ENCODE assay signal across 8 mouse cellular contexts in the genomic region with DNA sequence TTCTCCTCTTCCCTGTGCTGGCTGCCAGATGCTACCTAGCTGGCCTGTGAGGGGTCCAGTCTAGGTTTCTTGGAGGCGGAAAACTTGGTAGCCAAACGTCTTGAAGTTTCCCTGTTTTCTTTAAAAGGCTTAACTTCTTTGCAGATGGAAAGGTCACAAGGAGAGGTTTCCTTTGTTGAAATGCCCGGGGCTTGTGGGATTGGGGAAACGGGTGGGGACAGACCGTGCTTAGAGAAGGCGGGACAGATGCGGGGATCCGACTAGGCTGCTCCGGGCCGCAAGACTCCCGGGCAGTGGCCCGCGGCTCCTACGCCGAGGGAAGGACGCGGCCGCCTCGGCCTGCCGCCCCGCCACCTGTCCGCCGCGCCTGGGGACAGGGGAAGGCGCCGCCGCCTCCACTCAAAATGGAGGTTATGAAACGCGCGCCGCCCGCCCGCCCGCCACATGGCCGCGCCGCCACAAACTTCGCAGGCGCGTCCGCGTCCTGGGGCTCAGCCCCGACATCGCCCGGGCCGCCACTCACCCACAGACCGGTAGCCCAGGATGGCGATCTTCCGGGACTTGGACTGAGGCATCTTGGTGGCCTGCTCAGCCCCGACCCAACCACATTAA. TPM values are rescaled to one million over a fixed set of nuclear protein-coding genes. Genes with fewer than 3 reads are reported as not detected.
A peak's percentile ranks its signal among the peaks of the same experiment; 100 is the strongest.
DNase-seq lines count a peak whose midpoint lies in the region; ATAC-seq and TF ChIP-seq lines count a peak whose summit lies in the region.

No protein-coding gene starts in this region.

- peaks cover 21% of the 10 kb centered on the region for H3K4me1 ChIP-seq in kidney, embryonic 14.5 days (ENCODE audit: control insufficient read depth, insufficient read depth, low read length)
- H3K4me1 ChIP-seq in embryonic facial prominence, embryonic 15.5 days: peaks cover 21% of the 10 kb centered on the region
- peaks cover 34% of the 10 kb centered on the region for H3K4me1 ChIP-seq in hindbrain, embryonic 10.5 days (replicated peaks)
- H3K4me1 ChIP-seq in liver, embryonic 14.5 days (replicated peaks; ENCODE audit: control insufficient read depth in 2 of 2, insufficient read depth in 2 of 2, low read length in 1 of 2): peaks cover 27 to 30% of the 10 kb centered on the region in 2 experiments
- H3K4me1 ChIP-seq in neural tube, embryonic 14.5 days (ENCODE audit: control insufficient read depth, insufficient read depth, low read length): peaks cover 20% of the 10 kb centered on the region

- peak overlapping the region; percentile 76 for H3K4me2 ChIP-seq in kidney, embryonic 14.5 days (replicated peaks; ENCODE audit: low read depth, low read length)
- H3K4me2 ChIP-seq in embryonic facial prominence, embryonic 15.5 days (replicated peaks): peak overlapping the region; percentile 86
- H3K4me2 ChIP-seq in liver, embryonic 14.5 days (ENCODE audit: low read depth): peak overlapping the region; percentile 100
- peak overlapping the region; percentile 85 for H3K4me2 ChIP-seq in neural tube, embryonic 14.5 days (ENCODE audit: low read depth, low read length)

- H3K27ac ChIP-seq in kidney, embryonic 14.5 days (ENCODE audit: low read depth, low read length): peak overlapping the region; percentile 100
- peak overlapping the region; percentile 99 for H3K27ac ChIP-seq in embryonic facial prominence, embryonic 15.5 days (replicated peaks)
- peak overlapping the region; percentile 98 for H3K27ac ChIP-seq in hindbrain, embryonic 10.5 days
- H3K27ac ChIP-seq in liver, embryonic 14.5 days: peak overlapping the region; percentile 95
- H3K27ac ChIP-seq in neural tube, embryonic 14.5 days (ENCODE audit: low read depth, low read length): peak overlapping the region; percentile 94

- H3K4me3 ChIP-seq in kidney, embryonic 14.5 days (ENCODE audit: low read length): peak overlapping the region; percentile 84
- H3K4me3 ChIP-seq in embryonic facial prominence, embryonic 15.5 days (replicated peaks): peak overlapping the region; percentile 84
- peak overlapping the region; percentile 94 for H3K4me3 ChIP-seq in hindbrain, embryonic 10.5 days
- H3K4me3 ChIP-seq in liver, embryonic 14.5 days (ENCODE audit: insufficient read depth in 1 of 2, low read depth in 2 of 2, low read length in 2 of 2): peak overlapping the region; percentile 82 to 89
- H3K4me3 ChIP-seq in neural tube, embryonic 14.5 days (ENCODE audit: low read depth, low read length): peak overlapping the region; percentile 96

- no peaks in the 10 kb centered on the region for H3K9me3 ChIP-seq in kidney, embryonic 14.5 days (ENCODE audit: control insufficient read depth, low read length)
- no peaks in the 10 kb centered on the region for H3K9me3 ChIP-seq in embryonic facial prominence, embryonic 15.5 days (replicated peaks)
- no peaks in the 10 kb centered on the region for H3K9me3 ChIP-seq in hindbrain, embryonic 10.5 days
- no peaks in the 10 kb centered on the region for H3K9me3 ChIP-seq in liver, embryonic 14.5 days (ENCODE audit: control insufficient read depth, low read length)
- H3K9me3 ChIP-seq in neural tube, embryonic 14.5 days (ENCODE audit: control insufficient read depth, low read length): no peaks in the 10 kb centered on the region

- ATAC-seq in kidney, embryonic 14.5 days (ENCODE audit: low FRiP score, low TSS enrichment): no peak; the same call in 1 of the 2 replicates
- peak; percentile 5 for ATAC-seq in embryonic facial prominence, embryonic 15.5 days (ENCODE audit: insufficient number of reproducible peaks, low FRiP score, low TSS enrichment, low read depth)
- peak; percentile 4 for ATAC-seq in liver, embryonic 14.5 days (ENCODE audit: insufficient read depth)
- peak; percentile 7 for ATAC-seq in neural tube, embryonic 14.5 days (ENCODE audit: low read depth)

- WGBS in kidney, embryonic 14.5 days: 0% methylated on average over 26 of the region's 50 CpGs
- WGBS in embryonic facial prominence, embryonic 15.5 days: under 1% methylated on average over 49 of the region's 50 CpGs
- 1% methylated on average over 50 of the region's 50 CpGs for WGBS in hindbrain, embryonic 10.5 days
- under 1% methylated on average over 50 of the region's 50 CpGs for WGBS in liver, embryonic 14.5 days (ENCODE audit: insufficient replicate concordance)
- WGBS in neural tube, embryonic 14.5 days: under 1% methylated on average over 46 of the region's 50 CpGs

- no peak for DNase-seq in kidney, postnatal 25 days
- peak; percentile 53 for DNase-seq in MN1 (ENCODE audit: low spot score)
- no peak for DNase-seq in hindbrain, embryonic 10.5 days (ENCODE audit: low spot score)
- DNase-seq in liver, embryonic 14.5 days (ENCODE audit: low read depth in 3 of 3, low spot score in 3 of 3): peak in 2 of 3 experiments; percentile 31 to 34
- no peak for DNase-seq in Muller cell, postnatal 12 days (ENCODE audit: inconsistent ontology term)

- peak overlapping the region; percentile 93 for H3K9ac ChIP-seq in kidney, embryonic 14.5 days (ENCODE audit: low read depth, low read length)
- H3K9ac ChIP-seq in embryonic facial prominence, embryonic 15.5 days: peak overlapping the region; percentile 86
- H3K9ac ChIP-seq in liver, embryonic 14.5 days (replicated peaks): peak overlapping the region; percentile 92
- peak overlapping the region; percentile 92 for H3K9ac ChIP-seq in neural tube, embryonic 14.5 days (replicated peaks; ENCODE audit: low read depth, low read length)

- no peaks in the 10 kb centered on the region for H3K27me3 ChIP-seq in kidney, embryonic 14.5 days (ENCODE audit: control insufficient read depth, insufficient read depth, low read length)
- H3K27me3 ChIP-seq in embryonic facial prominence, embryonic 15.5 days: no peaks in the 10 kb centered on the region
- no peaks in the 10 kb centered on the region for H3K27me3 ChIP-seq in hindbrain, embryonic 10.5 days (ENCODE audit: insufficient read depth, poor library complexity, severe bottlenecking)
- no peaks in the 10 kb centered on the region for H3K27me3 ChIP-seq in liver, embryonic 14.5 days (ENCODE audit: control insufficient read depth, insufficient read depth, low read length)
- H3K27me3 ChIP-seq in neural tube, embryonic 14.5 days (ENCODE audit: control insufficient read depth, insufficient read depth, low read length): no peaks in the 10 kb centered on the region

- TF ChIP-seq CTCF in liver, embryonic 14.5 days (IDR thresholded peaks at IDR 0.05; ENCODE audit: low read depth): no peak

- TF ChIP-seq EP300 in liver, embryonic 14.5 days (IDR thresholded peaks at IDR 0.05; ENCODE audit: low read depth): no peak

- no peaks in the 10 kb centered on the region for H3K36me3 ChIP-seq in kidney, embryonic 14.5 days (ENCODE audit: control insufficient read depth, insufficient read depth, low read length)
- H3K36me3 ChIP-seq in embryonic facial prominence, embryonic 15.5 days: no peaks in the 10 kb centered on the region
- H3K36me3 ChIP-seq in hindbrain, embryonic 10.5 days: no peaks in the 10 kb centered on the region
- no peaks in the 10 kb centered on the region for H3K36me3 ChIP-seq in liver, embryonic 14.5 days (replicated peaks; ENCODE audit: control insufficient read depth, insufficient read depth, low read depth)
- no peaks in the 10 kb centered on the region for H3K36me3 ChIP-seq in neural tube, embryonic 14.5 days (ENCODE audit: control insufficient read depth, insufficient read depth, low read length)

RNA-seq across cellular contexts. Expression of gene Rheb, which starts 0.7 kb away (rescaled TPM):
- 215 and 247 TPM in 2 replicates for polyA plus RNA-seq in kidney, embryonic 14.5 days (2014; fragmentation: Nextera tagmentation; extraction: Ambion mirVana)
- 200 and 202 TPM in 2 replicates for polyA plus RNA-seq in embryonic facial prominence, embryonic 15.5 days (2015; fragmentation: Nextera tagmentation; extraction: Ambion mirVana)
- polyA plus RNA-seq in hindbrain, embryonic 10.5 days (2016; fragmentation: Nextera tagmentation; extraction: Ambion mirVana): 156 and 180 TPM in 2 replicates
- 20.3 and 25.9 TPM in 2 replicates for polyA plus RNA-seq in liver, embryonic 14.5 days (2012; rRNA removed)
- polyA plus RNA-seq in liver, embryonic 14.5 days (2014; fragmentation: Nextera tagmentation; extraction: Ambion mirVana): 79.5 and 81.4 TPM in 2 replicates
- 222 and 239 TPM in 2 replicates for polyA plus RNA-seq in neural tube, embryonic 14.5 days (2014; fragmentation: Nextera tagmentation; extraction: Ambion mirVana)

Comparison
In these comparisons a context has a peak if more than half of its experiments do, and no peak if none do; other contexts are left out.
1. DNase-seq: peak in MN1 (single experiment) and liver, embryonic 14.5 days (2 of 3); none in kidney, postnatal 25 days (0 of 2), hindbrain, embryonic 10.5 days (single experiment) and Muller cell, postnatal 12 days (single experiment).
2. Peak in every context shown above with its lines, with median percentiles within 50 percentile points of each other: H3K27ac ChIP-seq, H3K4me2 ChIP-seq, H3K4me3 ChIP-seq and H3K9ac ChIP-seq.